Mouse (Mus musculus) liver, embryonic 14.5 days (tissue): Measurements from ENCODE around the gene Btbd18.
A peak's percentile ranks its signal among the peaks of the same experiment; 100 is the strongest.

Source experiments
- CTCF ChIP-seq: IDR thresholded peaks from 2 replicates; pipeline ENCODE4 v1.5.1; 2016; ENCODE audit warnings: antibody characterized with exemption, low read depth, control low read depth
- EP300 ChIP-seq: IDR thresholded peaks from 2 replicates; pipeline ENCODE4 v1.6.1; 2016; ENCODE audit warnings: antibody characterized with exemption, low read depth

- TF ChIP-seq CTCF, result no peak
- TF ChIP-seq EP300, result peak; percentile 27; the same call in 1 of the 2 replicates
These were observed 57.8 kb downstream of the Btbd18 start for GRCm38 (mm10) chr2:84716423-84717355.
